Mouse (Mus musculus): ENCODE data around the gene Kctd21. TPM values are rescaled to one million over a fixed set of nuclear protein-coding genes. Genes with fewer than 3 reads are reported as not detected.

Gene Kctd21
- polyA plus RNA-seq, 1 experiment from 2014 or later = 5.4 TPM

DNA sequence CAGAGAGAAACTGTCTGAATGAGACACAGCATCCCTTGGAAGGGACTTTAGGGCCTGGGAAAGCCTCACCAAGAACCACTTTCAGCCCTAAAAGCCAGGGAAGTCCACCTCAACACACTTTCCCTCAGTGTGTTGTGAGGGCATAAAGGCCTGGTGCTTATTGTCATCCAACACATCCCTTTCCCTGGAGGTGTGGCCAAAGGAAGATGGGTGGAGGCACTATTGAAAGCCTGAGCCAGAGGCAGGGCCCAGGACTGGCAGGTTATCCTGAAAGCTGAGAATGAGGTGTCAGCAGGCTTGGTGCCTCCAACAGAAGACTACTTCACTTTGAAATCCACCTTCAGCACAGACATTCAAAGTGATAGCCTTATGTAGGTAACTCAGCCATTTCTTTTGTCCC is 27.7 kb upstream of the Kctd21 start:
- peaks cover 70% of the 10 kb centered on the region for H3K36me3 ChIP-seq (ENCODE audit: insufficient read depth, low read length)
- H3K4me1 ChIP-seq (ENCODE audit: insufficient read depth, low read length) = no peaks in the 10 kb centered on the region
- no peaks in the 10 kb centered on the region for H3K27me3 ChIP-seq (ENCODE audit: insufficient read depth, low read length)
- no peak overlapping the region for H3K27ac ChIP-seq (ENCODE audit: low read length)
- peaks cover 3% of the 10 kb centered on the region; the same call in 1 of the 2 replicates for H3K9me3 ChIP-seq (ENCODE audit: low read length)
- no peak overlapping the region for H3K9ac ChIP-seq (replicated peaks; ENCODE audit: low read length)
- ATAC-seq (ENCODE audit: low FRiP score, low TSS enrichment) = no peak
- no peak overlapping the region for H3K4me2 ChIP-seq (replicated peaks; ENCODE audit: low read depth, low read length)
- no peak overlapping the region for H3K4me3 ChIP-seq (ENCODE audit: low read length)

DNA sequence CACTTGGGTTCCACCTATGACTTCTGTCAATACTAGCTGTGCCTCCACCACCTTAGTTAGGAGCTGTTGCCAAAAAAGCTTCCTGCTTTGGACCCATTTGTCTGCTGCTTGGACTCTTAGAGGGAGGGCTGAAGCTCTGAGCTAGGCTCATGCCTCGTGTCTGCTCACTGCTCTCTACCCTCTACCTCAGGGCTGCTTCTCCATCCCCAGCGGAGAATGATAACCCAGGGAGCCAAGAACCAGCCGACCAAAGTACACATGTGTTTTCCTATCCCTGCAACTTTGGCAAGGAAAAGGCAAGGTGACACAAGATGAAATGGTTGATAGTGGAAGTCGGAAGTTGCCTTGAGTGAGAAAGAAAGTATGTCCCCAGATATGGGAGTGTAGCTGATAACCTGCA is 26.9 kb upstream of the Kctd21 start:
- Histone ChIP-seq H3K4me2 (replicated peaks; ENCODE audit: low read depth, low read length) (no peak overlapping the region), H3K9ac (replicated peaks; ENCODE audit: low read length) (no peak overlapping the region), H3K9me3 (ENCODE audit: low read length) (peaks cover 3% of the 10 kb centered on the region; the same call in 1 of the 2 replicates), H3K4me3 (ENCODE audit: low read length) (no peak overlapping the region), H3K36me3 (ENCODE audit: insufficient read depth, low read length) (peaks cover 70% of the 10 kb centered on the region), H3K27ac (ENCODE audit: low read length) (no peak overlapping the region), H3K4me1 (ENCODE audit: insufficient read depth, low read length) (no peaks in the 10 kb centered on the region), H3K27me3 (ENCODE audit: insufficient read depth, low read length) (no peaks in the 10 kb centered on the region)
- WGBS = 87% methylated on average over 4 of the region's 4 CpGs
- ATAC-seq (ENCODE audit: low FRiP score, low TSS enrichment) = no peak

DNA sequence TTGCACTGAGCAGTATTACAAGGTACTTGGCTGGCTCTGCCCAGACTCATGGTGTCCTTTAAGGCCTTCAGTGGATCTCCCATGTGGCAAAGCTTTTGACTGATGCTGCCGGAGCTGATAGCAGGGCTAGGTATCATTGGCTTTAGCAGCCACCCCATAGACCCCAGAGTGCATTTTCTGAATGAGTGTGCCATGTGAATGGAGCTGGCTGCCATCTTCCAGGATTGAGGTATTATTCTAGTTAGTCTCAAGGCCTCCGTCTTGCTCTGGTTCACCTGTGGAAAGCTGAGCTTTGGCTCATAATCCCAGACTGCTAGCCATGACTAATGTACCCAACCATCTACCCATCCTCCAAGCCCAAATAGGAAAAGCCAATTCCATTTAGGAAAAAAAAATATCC is 25.3 kb upstream of the Kctd21 start:
- H3K36me3 ChIP-seq (ENCODE audit: insufficient read depth, low read length) = peaks cover 73% of the 10 kb centered on the region

DNA sequence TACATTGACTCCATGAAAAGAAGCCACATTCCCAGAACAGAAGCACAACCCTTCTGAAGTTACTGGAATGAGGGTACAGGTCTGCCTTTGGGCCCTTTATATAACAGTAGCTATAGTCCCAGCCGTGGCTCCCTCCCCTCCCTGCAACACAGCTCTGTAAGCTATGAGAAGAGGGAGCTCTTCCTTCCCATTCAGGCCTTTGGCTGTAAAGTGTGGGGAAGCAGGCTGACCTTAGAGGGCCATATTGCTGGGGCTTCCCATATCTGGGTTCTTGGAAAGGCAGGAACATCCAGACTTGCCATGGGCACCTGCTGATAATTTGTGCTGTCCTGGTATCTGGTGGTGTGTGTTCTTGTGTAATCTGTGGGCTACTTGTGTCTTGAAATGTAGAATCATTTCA is 24.6 kb upstream of the Kctd21 start:
- no peaks in the 10 kb centered on the region for H3K27me3 ChIP-seq (ENCODE audit: insufficient read depth, low read length)
- H3K4me3 ChIP-seq (ENCODE audit: low read length) = no peak overlapping the region
- no peak overlapping the region for H3K9ac ChIP-seq (replicated peaks; ENCODE audit: low read length)
- WGBS = 73% methylated on average over 1 of the region's 1 CpGs
- H3K4me2 ChIP-seq (replicated peaks; ENCODE audit: low read depth, low read length) = no peak overlapping the region
- H3K4me1 ChIP-seq (ENCODE audit: insufficient read depth, low read length) = no peaks in the 10 kb centered on the region
- H3K36me3 ChIP-seq (ENCODE audit: insufficient read depth, low read length) = peaks cover 73% of the 10 kb centered on the region
- ATAC-seq (ENCODE audit: low FRiP score, low TSS enrichment) = no peak
- peaks cover 3% of the 10 kb centered on the region; the same call in 1 of the 2 replicates for H3K9me3 ChIP-seq (ENCODE audit: low read length)
- no peak overlapping the region for H3K27ac ChIP-seq (ENCODE audit: low read length)

More for the DNA sequence above, 25.3 kb upstream of the Kctd21 start:
- H3K4me2 ChIP-seq (replicated peaks; ENCODE audit: low read depth, low read length) = no peak overlapping the region
- H3K9ac ChIP-seq (replicated peaks; ENCODE audit: low read length) = no peak overlapping the region
- no peak for ATAC-seq (ENCODE audit: low FRiP score, low TSS enrichment)
- no peaks in the 10 kb centered on the region for H3K27me3 ChIP-seq (ENCODE audit: insufficient read depth, low read length)
- H3K4me3 ChIP-seq (ENCODE audit: low read length) = no peak overlapping the region
- H3K9me3 ChIP-seq (ENCODE audit: low read length) = peaks cover 3% of the 10 kb centered on the region; the same call in 1 of the 2 replicates
- 100% methylated on average over 2 of the region's 2 CpGs for WGBS
- no peaks in the 10 kb centered on the region for H3K4me1 ChIP-seq (ENCODE audit: insufficient read depth, low read length)
- H3K27ac ChIP-seq (ENCODE audit: low read length) = no peak overlapping the region

DNA sequence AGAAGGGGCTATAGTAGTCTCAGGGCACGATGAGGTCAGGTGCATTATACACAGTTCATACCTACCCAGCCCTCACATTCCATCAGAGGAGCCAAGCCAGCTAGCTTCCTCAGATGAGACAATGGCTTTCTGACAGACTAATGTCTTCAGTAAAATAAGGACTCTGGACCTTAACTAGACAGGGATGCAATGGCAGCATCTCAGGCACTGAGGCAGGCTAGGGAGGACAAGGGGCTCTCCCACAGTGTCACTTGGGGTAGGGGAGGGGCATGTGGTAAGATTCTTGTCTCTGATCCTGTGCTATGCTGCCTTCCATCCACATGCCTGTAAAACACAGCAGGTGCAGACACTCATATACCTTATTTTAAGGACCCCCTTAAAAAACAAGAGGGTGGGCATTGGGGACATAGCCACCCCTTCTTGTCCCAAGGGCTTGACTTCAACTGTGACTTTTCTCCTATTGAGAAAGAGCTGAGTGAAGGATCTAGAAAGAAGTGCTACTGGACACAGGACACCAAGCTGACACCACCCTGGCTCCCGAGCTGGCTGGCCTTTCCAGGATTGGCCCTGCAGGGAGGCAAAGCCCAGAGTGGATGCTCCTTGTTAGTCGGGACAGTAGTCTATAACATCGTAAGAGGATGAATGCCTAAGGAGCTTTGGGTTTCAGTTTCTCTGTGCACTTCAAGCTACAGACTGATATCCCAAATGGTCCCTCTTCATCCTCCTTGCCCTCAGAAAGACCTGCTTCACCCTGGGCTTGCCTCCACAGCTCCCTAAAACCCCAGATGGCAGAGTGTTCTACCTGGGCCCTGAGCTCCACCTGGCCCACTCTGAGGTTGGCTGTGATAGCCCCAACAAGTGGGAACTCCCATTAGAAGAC is 22.4 kb upstream of the Kctd21 start:
- Histone ChIP-seq H3K9me3 (ENCODE audit: low read length) (peaks cover 3% of the 10 kb centered on the region; the same call in 1 of the 2 replicates), H3K27me3 (ENCODE audit: insufficient read depth, low read length) (no peaks in the 10 kb centered on the region), H3K9ac (replicated peaks; ENCODE audit: low read length) (no peak overlapping the region), H3K4me2 (replicated peaks; ENCODE audit: low read depth, low read length) (no peak overlapping the region), H3K4me1 (ENCODE audit: insufficient read depth, low read length) (no peaks in the 10 kb centered on the region), H3K27ac (ENCODE audit: low read length) (no peak overlapping the region), H3K36me3 (ENCODE audit: insufficient read depth, low read length) (peaks cover 55% of the 10 kb centered on the region), H3K4me3 (ENCODE audit: low read length) (no peak overlapping the region)
- WGBS = 90% methylated on average over 4 of the region's 4 CpGs
- no peak for ATAC-seq (ENCODE audit: low FRiP score, low TSS enrichment)

DNA sequence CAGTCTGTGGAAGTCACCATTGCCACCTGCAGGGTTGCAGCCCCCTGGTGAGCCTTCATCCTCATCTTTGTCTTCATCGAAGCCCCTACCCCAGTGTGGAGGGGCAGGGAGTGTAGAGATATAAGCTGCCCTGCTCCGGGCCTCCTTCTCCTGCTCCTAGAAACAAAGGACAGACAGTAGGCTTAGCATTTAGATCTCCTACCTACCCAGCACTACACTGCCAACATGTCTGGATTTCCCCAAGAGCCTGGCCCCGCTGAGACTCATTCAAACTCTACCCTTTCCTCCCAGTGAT is 21.8 kb upstream of the Kctd21 start:
- no peak overlapping the region for H3K27ac ChIP-seq (ENCODE audit: low read length)
- H3K36me3 ChIP-seq (ENCODE audit: insufficient read depth, low read length) = peaks cover 49% of the 10 kb centered on the region
- H3K9ac ChIP-seq (replicated peaks; ENCODE audit: low read length) = no peak overlapping the region
- no peak overlapping the region for H3K4me2 ChIP-seq (replicated peaks; ENCODE audit: low read depth, low read length)
- H3K4me3 ChIP-seq (ENCODE audit: low read length) = no peak overlapping the region
- no peak for ATAC-seq (ENCODE audit: low FRiP score, low TSS enrichment)
- WGBS = 97% methylated on average over 3 of the region's 3 CpGs
- no peaks in the 10 kb centered on the region for H3K27me3 ChIP-seq (ENCODE audit: insufficient read depth, low read length)
- no peaks in the 10 kb centered on the region for H3K4me1 ChIP-seq (ENCODE audit: insufficient read depth, low read length)
- H3K9me3 ChIP-seq (ENCODE audit: low read length) = peaks cover 3% of the 10 kb centered on the region; the same call in 1 of the 2 replicates

DNA sequence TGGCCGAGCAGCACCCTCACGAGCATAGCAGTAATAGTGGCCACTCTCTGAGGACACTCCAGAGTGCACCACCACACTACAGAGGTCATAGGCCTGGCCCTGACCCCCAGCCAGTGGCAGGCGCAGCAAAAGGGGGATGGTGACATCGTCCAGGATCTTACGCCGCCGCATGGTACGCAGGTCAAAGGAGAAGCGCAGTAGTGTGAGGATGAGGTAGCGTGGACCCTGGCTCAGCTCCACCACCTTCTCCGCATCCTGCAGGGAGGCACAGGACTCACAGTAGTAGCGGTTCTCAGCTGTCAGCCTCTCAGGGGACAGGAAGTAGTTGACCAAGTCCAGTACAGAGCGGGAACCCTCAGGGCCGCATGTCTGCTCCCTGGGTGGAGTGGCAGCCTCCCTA is 20.5 kb upstream of the Kctd21 start:
- ATAC-seq (ENCODE audit: low FRiP score, low TSS enrichment) = no peak
- 89% methylated on average over 14 of the region's 14 CpGs for WGBS

DNA sequence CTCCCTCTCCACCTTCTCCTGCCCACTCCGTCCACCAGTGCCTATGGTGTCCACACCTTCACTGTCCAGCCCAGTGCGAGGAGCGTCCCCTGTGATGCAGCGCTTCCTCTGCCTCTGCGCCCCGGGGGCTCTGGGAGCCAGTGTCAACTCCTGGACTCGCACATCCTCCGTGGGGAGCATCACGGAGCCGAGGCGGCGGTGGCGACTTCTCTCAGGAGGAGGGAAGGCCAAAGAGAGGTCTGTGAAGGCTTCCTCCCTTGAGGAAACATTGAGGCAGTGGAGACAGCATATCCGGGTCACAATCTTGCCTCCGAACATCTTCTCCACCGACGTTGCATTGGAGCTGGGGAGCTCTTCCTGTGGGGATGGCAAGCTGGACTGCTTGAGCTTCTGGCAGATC is 19.9 kb upstream of the Kctd21 start:
- H3K36me3 ChIP-seq (ENCODE audit: insufficient read depth, low read length) = peaks cover 32% of the 10 kb centered on the region
- H3K9me3 ChIP-seq (ENCODE audit: low read length) = peaks cover 3% of the 10 kb centered on the region; the same call in 1 of the 2 replicates
- WGBS = 89% methylated on average over 17 of the region's 17 CpGs
- H3K4me2 ChIP-seq (replicated peaks; ENCODE audit: low read depth, low read length) = no peak overlapping the region
- H3K4me3 ChIP-seq (ENCODE audit: low read length) = no peak overlapping the region
- no peak overlapping the region for H3K9ac ChIP-seq (replicated peaks; ENCODE audit: low read length)
- H3K27ac ChIP-seq (ENCODE audit: low read length) = no peak overlapping the region
- no peaks in the 10 kb centered on the region for H3K4me1 ChIP-seq (ENCODE audit: insufficient read depth, low read length)
- no peak for ATAC-seq (ENCODE audit: low FRiP score, low TSS enrichment)
- H3K27me3 ChIP-seq (ENCODE audit: insufficient read depth, low read length) = no peaks in the 10 kb centered on the region

More for the DNA sequence above, 20.5 kb upstream of the Kctd21 start:
- H3K27ac ChIP-seq (ENCODE audit: low read length) = no peak overlapping the region
- H3K36me3 ChIP-seq (ENCODE audit: insufficient read depth, low read length) = peaks cover 36% of the 10 kb centered on the region
- no peak overlapping the region for H3K4me3 ChIP-seq (ENCODE audit: low read length)
- H3K4me1 ChIP-seq (ENCODE audit: insufficient read depth, low read length) = no peaks in the 10 kb centered on the region
- no peak overlapping the region for H3K4me2 ChIP-seq (replicated peaks; ENCODE audit: low read depth, low read length)
- H3K9ac ChIP-seq (replicated peaks; ENCODE audit: low read length) = no peak overlapping the region
- H3K9me3 ChIP-seq (ENCODE audit: low read length) = peaks cover 3% of the 10 kb centered on the region; the same call in 1 of the 2 replicates
- H3K27me3 ChIP-seq (ENCODE audit: insufficient read depth, low read length) = no peaks in the 10 kb centered on the region

DNA sequence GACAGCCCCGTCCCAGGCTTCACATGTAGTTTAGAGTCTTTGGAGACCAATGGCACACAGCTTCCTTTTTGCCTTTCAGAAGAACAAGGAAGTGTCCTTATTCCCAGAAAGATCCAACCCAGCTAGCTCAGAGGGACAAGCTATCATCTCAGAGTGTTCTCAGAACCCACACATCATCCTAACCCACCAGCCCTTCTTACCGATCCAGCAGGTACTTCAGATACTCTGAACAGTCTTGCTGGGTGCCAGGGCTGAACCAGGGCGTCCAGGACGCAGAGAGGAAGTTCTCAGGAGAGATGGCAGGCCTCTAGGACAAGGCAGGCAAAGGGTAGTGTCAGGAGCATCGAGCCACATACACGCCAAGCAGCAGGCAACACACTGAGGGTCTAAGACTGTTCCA is 19.3 kb upstream of the Kctd21 start:
- no peak overlapping the region for H3K9ac ChIP-seq (replicated peaks; ENCODE audit: low read length)
- H3K4me1 ChIP-seq (ENCODE audit: insufficient read depth, low read length) = no peaks in the 10 kb centered on the region
- H3K27me3 ChIP-seq (ENCODE audit: insufficient read depth, low read length) = no peaks in the 10 kb centered on the region
- 0 out of 2 replicates have a peak, but pooled peaks have one; percentile 16 for ATAC-seq (ENCODE audit: low FRiP score, low TSS enrichment)
- H3K4me3 ChIP-seq (ENCODE audit: low read length) = no peak overlapping the region
- 93% methylated on average over 6 of the region's 6 CpGs for WGBS
- H3K27ac ChIP-seq (ENCODE audit: low read length) = no peak overlapping the region
- peaks cover 26% of the 10 kb centered on the region for H3K36me3 ChIP-seq (ENCODE audit: insufficient read depth, low read length)
- no peak overlapping the region for H3K4me2 ChIP-seq (replicated peaks; ENCODE audit: low read depth, low read length)
- peaks cover 3% of the 10 kb centered on the region; the same call in 1 of the 2 replicates for H3K9me3 ChIP-seq (ENCODE audit: low read length)

DNA sequence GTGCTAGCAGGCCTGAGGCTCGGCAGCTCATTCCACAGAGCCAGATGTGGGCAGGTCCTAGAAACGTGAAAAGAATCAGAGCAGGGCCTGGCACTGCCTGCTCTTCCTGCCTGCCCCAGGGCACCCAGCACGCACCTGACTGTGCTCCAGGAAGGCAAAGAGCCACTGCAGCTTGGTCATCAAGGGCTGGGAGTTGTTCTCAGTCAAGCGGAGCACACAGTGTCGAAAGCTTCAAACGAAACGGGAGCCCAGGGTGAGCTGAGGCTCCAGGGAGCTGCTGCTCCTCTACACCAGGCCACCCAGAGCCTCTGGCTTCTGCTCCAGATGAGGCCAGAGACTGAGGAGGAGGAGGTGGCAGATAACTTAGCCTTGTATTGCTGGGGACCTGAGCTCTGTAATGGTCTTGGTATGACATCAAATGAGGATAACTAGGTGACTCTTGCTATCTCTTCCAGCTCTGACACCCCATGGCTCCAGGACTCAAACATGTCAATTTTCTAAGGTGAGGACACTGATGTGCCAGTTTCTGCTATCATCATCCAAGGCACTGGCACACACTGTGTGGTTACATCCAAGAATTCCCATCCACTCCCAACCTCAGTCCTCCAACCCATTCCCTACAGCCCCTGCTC is 18.6 kb upstream of the Kctd21 start:
- 60% methylated on average over 7 of the region's 7 CpGs for WGBS
- no peak overlapping the region for H3K4me3 ChIP-seq (ENCODE audit: low read length)
- H3K4me1 ChIP-seq (ENCODE audit: insufficient read depth, low read length) = no peaks in the 10 kb centered on the region
- H3K36me3 ChIP-seq (ENCODE audit: insufficient read depth, low read length) = peaks cover 21% of the 10 kb centered on the region
- ATAC-seq (ENCODE audit: low FRiP score, low TSS enrichment) = peak; percentile 20; the same call in 1 of the 2 replicates
- H3K9ac ChIP-seq (replicated peaks; ENCODE audit: low read length) = no peak overlapping the region
- no peaks in the 10 kb centered on the region for H3K27me3 ChIP-seq (ENCODE audit: insufficient read depth, low read length)
- no peak overlapping the region for H3K27ac ChIP-seq (ENCODE audit: low read length)
- peaks cover 2% of the 10 kb centered on the region; the same call in 1 of the 2 replicates for H3K9me3 ChIP-seq (ENCODE audit: low read length)
- no peak overlapping the region for H3K4me2 ChIP-seq (replicated peaks; ENCODE audit: low read depth, low read length)
